Mouse (Mus musculus) midbrain, embryonic 13.5 days (tissue): ENCODE measurements around the gene Ngp. TPM values are rescaled to one million over a fixed set of nuclear protein-coding genes. Genes with fewer than 3 reads are reported as not detected.
A peak's percentile ranks its signal among the peaks of the same experiment; 100 is the strongest.
"Not testable (repeated sequence)": the region's sequence is repeated elsewhere in the genome, so short reads cannot be mapped to it uniquely, and the experiment has no call there.

Source experiments
- ATAC-seq: fragments of 200-750 bp; cut with Nextera tagmentation; 2 replicates; pipeline ENCODE4 v1.8.0; 2017; ENCODE audit warnings: mild to moderate bottlenecking, moderate TSS enrichment, moderate library complexity
- H3K27ac ChIP-seq: fragments of 300-500 bp; sonication (generic); 2 replicates; pipeline ENCODE4 v1.5.1; 2015; ENCODE audit warnings: inconsistent platforms, mild to moderate bottlenecking, moderate library complexity
- H3K27me3 ChIP-seq: fragments of 300-500 bp; sonication (generic); 2 replicates; pipeline ENCODE4 v1.6.1; 2015; ENCODE audit warnings: mild to moderate bottlenecking, inconsistent platforms
- H3K36me3 ChIP-seq: fragments of 300-500 bp; sonication (generic); 2 replicates; pipeline ENCODE4 v1.6.1; 2015; ENCODE audit warnings: mild to moderate bottlenecking, inconsistent platforms
- H3K4me1 ChIP-seq: fragments of 300-500 bp; sonication (generic); replicated peaks from 2 replicates; pipeline ENCODE4 v1.6.1; 2015; ENCODE audit warnings: inconsistent platforms
- H3K4me2 ChIP-seq: fragments of 300-500 bp; sonication (generic); replicated peaks from 2 replicates; pipeline ENCODE4 v1.6.1; 2015; ENCODE audit warnings: moderate library complexity, mild to moderate bottlenecking, inconsistent platforms
- H3K4me3 ChIP-seq: fragments of 300-500 bp; sonication (generic); replicated peaks from 2 replicates; pipeline ENCODE4 v1.5.1; 2015; ENCODE audit warnings: mild to moderate bottlenecking, inconsistent platforms
- H3K9ac ChIP-seq: fragments of 300-500 bp; sonication (generic); replicated peaks from 2 replicates; pipeline ENCODE4 v1.6.1; 2015; ENCODE audit warnings: mild to moderate bottlenecking, inconsistent platforms
- H3K9me3 ChIP-seq: fragments of 300-500 bp; sonication (generic); 2 replicates; pipeline ENCODE4 v1.6.1; 2016; ENCODE audit warnings: mild to moderate bottlenecking, inconsistent platforms
- WGBS: fragments of 180-500 bp; shearing (Covaris S2); methylation state at CpG from one replicate; pipeline ENCODE4 v1.1.7; 2015; 5-methylcytosine and 5-hydroxymethylcytosine counted together
- polyA plus RNA-seq: library from polyadenylated mRNA; unstranded; fragments of >200 nt; fragmentation: Nextera tagmentation; extraction: Ambion mirVana; gene quantifications from 2 replicates; pipeline ENCODE4 v1.2.1, GENCODE M21; 2015

Gene Ngp
- polyA plus RNA-seq, 1 experiment from 2014 or later = 0.43 TPM

- H3K27ac ChIP-seq = no peak overlapping the region
- H3K4me1 ChIP-seq = peaks cover 18% of the 10 kb centered on the region
- no peak for ATAC-seq
- H3K4me3 ChIP-seq = no peak overlapping the region
- no peak overlapping the region for H3K4me2 ChIP-seq
- H3K27me3 ChIP-seq = no peaks in the 10 kb centered on the region
- no peak overlapping the region for H3K9ac ChIP-seq
- H3K9me3 ChIP-seq = no peaks in the 10 kb centered on the region
- H3K36me3 ChIP-seq = peaks cover 7% of the 10 kb centered on the region
- 97% methylated on average over 2 of the region's 2 CpGs for WGBS
Observed at GRCm38 (mm10) chr9:110402731-110403130, 16.8 kb upstream of the Ngp start.

GRCm38 (mm10) chr9:110403240-110403639, 16.3 kb upstream of the Ngp start:
- not testable (repeated sequence) for H3K4me3 ChIP-seq, H3K36me3 ChIP-seq, H3K4me2 ChIP-seq, H3K27me3 ChIP-seq, ATAC-seq, H3K9ac ChIP-seq, H3K9me3 ChIP-seq, H3K27ac ChIP-seq
- peaks cover 18% of the 10 kb centered on the region for H3K4me1 ChIP-seq
- WGBS = 91% methylated on average over 4 of the region's 4 CpGs

- WGBS = 1% methylated on average over 41 of the region's 41 CpGs
- H3K27me3 ChIP-seq = no peaks in the 10 kb centered on the region
- ATAC-seq = peak; percentile 78; the same call in 1 of the 2 replicates
- H3K9me3 ChIP-seq = no peaks in the 10 kb centered on the region
- 0 out of 2 replicates have a peak, but pooled peaks cover 3% of the 10 kb centered on the region for H3K36me3 ChIP-seq
- peak overlapping the region; percentile 82 for H3K9ac ChIP-seq
- peaks cover 24% of the 10 kb centered on the region for H3K4me1 ChIP-seq
- peak overlapping the region; percentile 72 for H3K4me3 ChIP-seq
- peak overlapping the region; percentile 84 for H3K27ac ChIP-seq
- peak overlapping the region; percentile 78 for H3K4me2 ChIP-seq
Observed at GRCm38 (mm10) chr9:110407311-110408098, 12.0 kb upstream of the Ngp start.

GRCm38 (mm10) chr9:110408099-110408773, 11.3 kb upstream of the Ngp start, which contains the start of gene Ptpn23:
Gene Ptpn23, minus strand, starts transcription at chr9:110408213.
- H3K4me2 ChIP-seq = peak within 1 kb of the TSS; percentile 78
- H3K27me3 ChIP-seq = no peaks in the 10 kb centered on the region
- peak within 1 kb of the TSS; percentile 84 for H3K27ac ChIP-seq
- H3K36me3 ChIP-seq = 0 out of 2 replicates have a peak, but pooled peaks cover 3% of the 10 kb centered on the region
- no peaks in the 10 kb centered on the region for H3K9me3 ChIP-seq
- ATAC-seq = peak; percentile 96
- H3K4me3 ChIP-seq = peak within 1 kb of the TSS; percentile 72
- peaks cover 24% of the 10 kb centered on the region for H3K4me1 ChIP-seq
- under 1% methylated on average over 39 of the region's 39 CpGs for WGBS
- H3K9ac ChIP-seq = peak within 1 kb of the TSS; percentile 82

GRCm38 (mm10) chr9:110410908-110411887, 8.3 kb upstream of the Ngp start:
- H3K9ac ChIP-seq = no peak overlapping the region
- no peaks in the 10 kb centered on the region for H3K9me3 ChIP-seq
- H3K27ac ChIP-seq = no peak overlapping the region
- no peaks in the 10 kb centered on the region for H3K27me3 ChIP-seq
- no peaks in the 10 kb centered on the region for H3K36me3 ChIP-seq
- no peak overlapping the region for H3K4me2 ChIP-seq
- H3K4me1 ChIP-seq = peaks cover 16% of the 10 kb centered on the region
- H3K4me3 ChIP-seq = no peak overlapping the region
- ATAC-seq = no peak
- WGBS = 42% methylated on average over 6 of the region's 6 CpGs

GRCm38 (mm10) chr9:110412926-110413325, 6.6 kb upstream of the Ngp start:
- H3K4me3 ChIP-seq = no peak overlapping the region
- H3K36me3 ChIP-seq = no peaks in the 10 kb centered on the region
- no peaks in the 10 kb centered on the region for H3K27me3 ChIP-seq
- no peak for ATAC-seq
- 83% methylated on average over 7 of the region's 7 CpGs for WGBS
- peaks cover 6% of the 10 kb centered on the region for H3K4me1 ChIP-seq
- H3K9ac ChIP-seq = no peak overlapping the region
- H3K4me2 ChIP-seq = no peak overlapping the region
- H3K27ac ChIP-seq = no peak overlapping the region
- no peaks in the 10 kb centered on the region for H3K9me3 ChIP-seq

- H3K27me3 ChIP-seq = no peaks in the 10 kb centered on the region
- ATAC-seq = no peak
- H3K9ac ChIP-seq = no peak overlapping the region
- H3K4me3 ChIP-seq = no peak overlapping the region
- no peak overlapping the region for H3K4me2 ChIP-seq
- H3K4me1 ChIP-seq = peaks cover 4% of the 10 kb centered on the region
- no peaks in the 10 kb centered on the region for H3K36me3 ChIP-seq
- H3K9me3 ChIP-seq = no peaks in the 10 kb centered on the region
- H3K27ac ChIP-seq = no peak overlapping the region
- 55% methylated on average over 9 of the region's 9 CpGs for WGBS
Observed at GRCm38 (mm10) chr9:110413785-110414184, 5.8 kb upstream of the Ngp start.

- Histone ChIP-seq H3K4me2 (no peak overlapping the region), H3K9me3 (no peaks in the 10 kb centered on the region), H3K9ac (no peak overlapping the region), H3K4me1 (no peaks in the 10 kb centered on the region), H3K27me3 (no peaks in the 10 kb centered on the region), H3K4me3 (no peak overlapping the region), H3K27ac (no peak overlapping the region), H3K36me3 (peaks cover 91% of the 10 kb centered on the region)
- 71% methylated on average over 8 of the region's 8 CpGs for WGBS
- ATAC-seq = no peak
Observed at GRCm38 (mm10) chr9:110431241-110431640, 11.7 kb downstream of the Ngp start.

- H3K9ac ChIP-seq = no peak overlapping the region
- H3K27ac ChIP-seq = no peak overlapping the region
- ATAC-seq = no peak
- no peak overlapping the region for H3K4me2 ChIP-seq
- no peak overlapping the region for H3K4me3 ChIP-seq
- 93% methylated on average over 2 of the region's 2 CpGs for WGBS
- H3K9me3 ChIP-seq = no peaks in the 10 kb centered on the region
- H3K27me3 ChIP-seq = no peaks in the 10 kb centered on the region
- H3K4me1 ChIP-seq = no peaks in the 10 kb centered on the region
- peaks cover 88% of the 10 kb centered on the region for H3K36me3 ChIP-seq
Observed at GRCm38 (mm10) chr9:110433045-110433444, 13.5 kb downstream of the Ngp start.

GRCm38 (mm10) chr9:110436041-110436440, 16.5 kb downstream of the Ngp start:
- Histone ChIP-seq H3K27ac (no peak overlapping the region), H3K36me3 (peaks cover 61% of the 10 kb centered on the region), H3K27me3 (no peaks in the 10 kb centered on the region), H3K9ac (no peak overlapping the region), H3K4me3 (no peak overlapping the region), H3K4me1 (no peaks in the 10 kb centered on the region), H3K9me3 (no peaks in the 10 kb centered on the region), H3K4me2 (no peak overlapping the region)
- no peak for ATAC-seq
- WGBS = 95% methylated on average over 11 of the region's 11 CpGs

GRCm38 (mm10) chr9:110440049-110440448, 20.5 kb downstream of the Ngp start:
- H3K9ac ChIP-seq = no peak overlapping the region
- H3K9me3 ChIP-seq = no peaks in the 10 kb centered on the region
- H3K4me1 ChIP-seq = no peaks in the 10 kb centered on the region
- H3K27ac ChIP-seq = no peak overlapping the region
- H3K36me3 ChIP-seq = peaks cover 49% of the 10 kb centered on the region
- no peak for ATAC-seq
- H3K27me3 ChIP-seq = no peaks in the 10 kb centered on the region
- 85% methylated on average over 2 of the region's 5 CpGs for WGBS
- no peak overlapping the region for H3K4me3 ChIP-seq
- H3K4me2 ChIP-seq = no peak overlapping the region
